Mouse (Mus musculus) ES-Bruce4 (cell line): ENCODE measurements around the gene Ccnf. TPM values are rescaled to one million over a fixed set of nuclear protein-coding genes. Genes with fewer than 3 reads are reported as not detected.

Source experiments
- H3K27ac ChIP-seq: 2 replicates; pipeline ENCODE4 v1.5.1; 2012; ENCODE audit warnings: low read length, inconsistent platforms; ENCODE audit not compliant: insufficient read depth
- H3K27me3 ChIP-seq: 2 replicates; pipeline ENCODE4 v1.6.1; 2012; ENCODE audit warnings: mild to moderate bottlenecking, low read length, inconsistent platforms; ENCODE audit not compliant: control insufficient read depth, poor library complexity, insufficient read depth, severe bottlenecking
- H3K36me3 ChIP-seq: 2 replicates; pipeline ENCODE4 v1.6.1; 2012; ENCODE audit warnings: inconsistent platforms, mild to moderate bottlenecking, low read length, moderate library complexity; ENCODE audit not compliant: control insufficient read depth, poor library complexity, insufficient read depth, severe bottlenecking
- H3K4me1 ChIP-seq: one replicate; pipeline ENCODE4 v1.8.1; 2011; ENCODE audit warnings: low read length; ENCODE audit not compliant: control insufficient read depth, insufficient read depth
- H3K4me3 ChIP-seq: 2 replicates; pipeline ENCODE4 v1.5.1; 2011; ENCODE audit warnings: low read depth, mild to moderate bottlenecking, low read length
- H3K9ac ChIP-seq: 2 replicates; pipeline ENCODE4 v1.6.1; 2012; ENCODE audit warnings: low read depth, mild to moderate bottlenecking, inconsistent platforms; ENCODE audit not compliant: poor library complexity, severe bottlenecking
- H3K9me3 ChIP-seq: replicated peaks from 2 replicates; pipeline ENCODE4 v1.6.1; 2012; ENCODE audit warnings: mild to moderate bottlenecking, low read length, inconsistent platforms; ENCODE audit not compliant: control insufficient read depth, poor library complexity, insufficient read depth, severe bottlenecking
- CTCF ChIP-seq: IDR thresholded peaks from one replicate; pipeline ENCODE4 v1.8.1; 2011; ENCODE audit warnings: low read depth, low read length
- EP300 ChIP-seq: IDR thresholded peaks from 2 replicates; pipeline ENCODE4 v1.6.1; 2011; ENCODE audit warnings: low read depth, low read length; ENCODE audit not compliant: insufficient read depth
- POLR2A ChIP-seq: IDR thresholded peaks from one replicate; pipeline ENCODE4 v1.8.1; 2011; ENCODE audit warnings: low read length; ENCODE audit not compliant: insufficient read depth
- polyA plus RNA-seq: library from polyadenylated mRNA; stranded (reverse); fragments of >200 nt; gene quantifications from 2 replicates; pipeline ENCODE4 v1.2.4, GENCODE M21; 2011; ENCODE audit warnings: low read depth; ENCODE audit not compliant: missing spikeins, insufficient read depth, insufficient read length

The Ccnf gene
- polyA plus RNA-seq, 1 experiment: 133 TPM

DNA sequence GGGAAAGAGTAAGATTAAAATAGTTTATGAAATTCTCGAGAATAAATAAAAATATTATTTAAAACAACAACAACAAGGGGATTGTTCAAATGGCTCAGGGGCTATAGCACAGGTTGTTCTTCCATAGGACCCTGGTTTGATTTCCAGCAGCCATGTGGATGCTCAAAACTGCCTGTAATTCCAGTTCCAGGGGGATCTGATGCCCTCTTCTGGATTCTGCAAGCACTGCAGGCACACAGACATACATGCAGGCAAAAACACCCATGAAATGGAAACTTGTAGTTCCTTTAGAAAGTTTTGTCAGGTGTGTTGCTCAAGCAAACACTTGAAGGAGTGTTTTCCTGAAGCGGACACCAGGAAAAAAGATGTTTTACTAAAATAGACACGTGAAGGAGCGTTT lies 31.4 kb upstream of the Ccnf start:
- H3K36me3 ChIP-seq: no peaks in the 10 kb centered on the region
- TF ChIP-seq POLR2A: no peak
- TF ChIP-seq EP300: no peak
- TF ChIP-seq CTCF: peak; percentile 51
- H3K27me3 ChIP-seq: no peaks in the 10 kb centered on the region
- H3K9me3 ChIP-seq: no peaks in the 10 kb centered on the region
- H3K4me1 ChIP-seq: no peaks in the 10 kb centered on the region
- H3K4me3 ChIP-seq: no peak overlapping the region
- no peak overlapping the region for H3K9ac ChIP-seq
- no peak overlapping the region for H3K27ac ChIP-seq

DNA sequence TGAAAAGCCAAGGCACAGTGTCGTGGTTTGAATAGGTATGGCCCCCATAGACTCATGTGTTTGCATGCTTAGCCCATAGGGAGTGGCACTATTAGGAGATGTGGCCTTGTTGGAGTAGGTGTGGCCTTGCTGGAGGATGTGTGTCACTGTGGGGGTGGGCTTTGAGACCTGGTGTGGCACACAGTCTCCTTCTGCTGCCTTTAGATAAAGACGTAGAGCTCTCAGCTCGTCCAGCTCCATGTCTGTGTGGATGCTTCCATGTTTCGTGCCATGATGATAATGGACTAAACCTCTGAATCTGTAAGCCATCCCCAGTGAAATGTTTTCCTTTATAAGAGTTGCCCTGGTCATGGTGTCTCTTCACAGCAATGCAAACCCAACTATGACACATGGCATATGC lies 28.6 kb upstream of the Ccnf start:
- Histone ChIP-seq H3K4me1 (no peaks in the 10 kb centered on the region), H3K4me3 (no peak overlapping the region), H3K9ac (no peak overlapping the region), H3K27me3 (no peaks in the 10 kb centered on the region), H3K27ac (no peak overlapping the region), H3K9me3 (peaks cover 4% of the 10 kb centered on the region; the same call in 1 of the 2 replicates), H3K36me3 (no peaks in the 10 kb centered on the region)
- TF ChIP-seq POLR2A: no peak

DNA sequence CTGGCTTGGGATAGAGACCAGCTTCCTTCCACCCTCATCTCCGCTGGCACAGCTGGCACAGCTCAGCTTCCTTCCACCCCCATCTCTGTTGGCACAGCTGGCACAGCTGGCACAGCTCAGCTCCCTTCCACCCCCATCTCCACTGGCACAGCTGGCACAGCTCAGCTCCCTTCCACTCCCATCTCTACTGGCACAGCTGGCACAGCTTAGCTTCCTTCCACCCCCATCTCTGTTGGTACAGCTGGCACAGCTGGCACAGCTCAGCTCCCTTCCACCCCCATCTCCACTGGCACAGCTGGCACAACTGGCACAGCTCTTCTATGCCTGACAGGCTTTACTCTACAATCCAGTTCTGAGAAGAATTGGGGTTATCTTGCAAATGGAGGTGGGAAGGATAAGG lies 15.8 kb upstream of the Ccnf start:
- Histone ChIP-seq H3K27me3 (no peaks in the 10 kb centered on the region), H3K9ac (no peak overlapping the region), H3K4me3 (no peak overlapping the region), H3K27ac (no peak overlapping the region), H3K4me1 (no peaks in the 10 kb centered on the region), H3K9me3 (no peaks in the 10 kb centered on the region), H3K36me3 (no peaks in the 10 kb centered on the region)
- no peak for TF ChIP-seq CTCF
- no peak for TF ChIP-seq EP300
- no peak for TF ChIP-seq POLR2A

DNA sequence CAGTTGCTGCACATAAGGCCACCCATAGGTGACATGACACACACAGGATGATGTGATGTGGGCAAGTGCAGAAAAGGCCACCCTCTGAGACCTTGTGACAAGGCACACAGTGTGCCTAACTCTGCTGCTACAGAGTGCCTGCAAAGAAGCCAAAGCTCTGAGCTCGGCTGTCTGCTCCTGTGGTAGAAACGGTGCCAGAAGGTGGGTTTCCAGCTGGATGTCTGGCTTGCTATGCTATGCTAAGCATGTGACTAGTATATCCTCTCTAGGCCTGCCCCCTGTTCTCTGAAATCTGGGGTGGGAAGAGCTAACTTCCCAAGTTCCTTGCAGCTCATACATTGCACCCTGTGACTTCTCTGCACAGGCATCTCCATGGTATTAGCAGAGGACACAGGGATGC lies 13.5 kb upstream of the Ccnf start:
- H3K36me3 ChIP-seq: no peaks in the 10 kb centered on the region
- no peaks in the 10 kb centered on the region for H3K27me3 ChIP-seq
- no peak overlapping the region for H3K27ac ChIP-seq
- TF ChIP-seq CTCF (no peak), POLR2A (no peak), EP300 (no peak)
- H3K4me3 ChIP-seq: no peak overlapping the region
- H3K4me1 ChIP-seq: no peaks in the 10 kb centered on the region
- H3K9me3 ChIP-seq: no peaks in the 10 kb centered on the region
- H3K9ac ChIP-seq: no peak overlapping the region

DNA sequence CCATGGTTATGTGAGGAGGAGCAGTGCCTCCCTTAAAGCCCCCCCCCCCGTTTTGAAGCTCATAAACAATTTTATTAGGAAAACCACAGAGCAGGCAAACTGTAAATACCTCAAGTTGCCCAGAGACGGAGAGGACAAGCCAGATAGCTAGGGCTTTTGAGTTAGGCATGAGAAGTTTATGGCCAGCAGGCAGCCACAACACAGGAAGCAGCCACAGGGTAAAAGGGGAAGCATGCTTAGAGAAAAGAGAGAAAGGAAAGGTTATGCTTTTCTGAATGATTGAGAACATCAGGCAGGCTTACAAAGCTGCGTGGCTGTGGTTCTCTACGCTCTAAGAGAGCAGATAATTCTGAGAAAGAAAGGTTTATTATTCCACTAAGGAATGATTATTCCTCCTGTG lies 9.2 kb upstream of the Ccnf start:
- H3K36me3 ChIP-seq: no peaks in the 10 kb centered on the region
- no peaks in the 10 kb centered on the region for H3K9me3 ChIP-seq
- no peak overlapping the region for H3K27ac ChIP-seq
- no peak overlapping the region for H3K9ac ChIP-seq
- TF ChIP-seq POLR2A (no peak), CTCF (no peak), EP300 (no peak)
- H3K27me3 ChIP-seq: no peaks in the 10 kb centered on the region
- H3K4me3 ChIP-seq: no peak overlapping the region
- H3K4me1 ChIP-seq: no peaks in the 10 kb centered on the region

DNA sequence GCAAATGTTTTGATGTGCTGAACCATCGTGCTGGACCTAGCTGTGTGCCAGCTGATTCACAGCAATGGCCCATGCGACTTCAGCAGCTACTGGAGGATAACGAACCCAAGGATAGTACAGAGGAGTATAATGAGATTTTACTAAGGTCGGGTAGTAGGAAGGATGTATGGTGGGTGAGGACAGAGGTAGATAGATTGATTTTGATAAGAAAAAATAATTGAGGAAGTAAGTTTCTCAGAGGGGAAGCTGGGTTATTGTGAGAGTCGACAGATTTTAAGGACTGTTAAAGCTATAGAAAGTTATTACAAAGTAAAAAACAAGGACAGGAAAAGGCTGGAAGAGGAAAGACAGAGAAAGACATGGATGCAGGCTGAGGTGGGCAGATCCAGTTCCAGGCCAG lies 8.4 kb upstream of the Ccnf start:
- Histone ChIP-seq H3K27ac (no peak overlapping the region), H3K36me3 (no peaks in the 10 kb centered on the region), H3K9ac (no peak overlapping the region), H3K27me3 (no peaks in the 10 kb centered on the region), H3K4me3 (no peak overlapping the region), H3K4me1 (no peaks in the 10 kb centered on the region), H3K9me3 (no peaks in the 10 kb centered on the region)
- TF ChIP-seq CTCF: no peak
- TF ChIP-seq EP300: no peak
- TF ChIP-seq POLR2A: no peak
